Mouse (Mus musculus) left cerebral cortex, adult 9 months (tissue): ENCODE results near the gene Thra.

ENCODE experiments used
- DNase-seq, 2 experiments: peaks; one replicate each; pipeline ENCODE4 v3.0.0; 2022; ENCODE audit warnings: low spot score in 2 of 2

Gene Thra

GRCm38 (mm10) chr11:98744456-98745019 lies 4.1 kb downstream of the Thra start:
- DNase-seq, result no peak

GRCm38 (mm10) chr11:98745932-98746853 lies 5.8 kb downstream of the Thra start:
- no peak for DNase-seq

- DNase-seq, result peak; percentile 95 to 96
Observed at GRCm38 (mm10) chr11:98746855-98747693, 6.6 kb downstream of the Thra start.

GRCm38 (mm10) chr11:98747804-98748505 lies 7.5 kb downstream of the Thra start:
- no peak for DNase-seq

GRCm38 (mm10) chr11:98748506-98749416 lies 8.3 kb downstream of the Thra start:
- no peak for DNase-seq

GRCm38 (mm10) chr11:98749716-98750115 lies 9.3 kb downstream of the Thra start:
- DNase-seq, result no peak

- DNase-seq, result peak in 1 of 2 experiments; percentile 81
Observed at GRCm38 (mm10) chr11:98750351-98751201, 10.1 kb downstream of the Thra start.

- no peak for DNase-seq
Observed at GRCm38 (mm10) chr11:98751221-98751782, 10.9 kb downstream of the Thra start.

- no peak for DNase-seq
Observed at GRCm38 (mm10) chr11:98752562-98753140, 12.2 kb downstream of the Thra start.

- no peak for DNase-seq
Observed at GRCm38 (mm10) chr11:98753264-98753663, 12.8 kb downstream of the Thra start.

- no peak for DNase-seq
Observed at GRCm38 (mm10) chr11:98754151-98754620, 13.7 kb downstream of the Thra start.

GRCm38 (mm10) chr11:98754621-98755181 lies 14.3 kb downstream of the Thra start:
- DNase-seq, result peak in 1 of 2 experiments; percentile 62

- no peak for DNase-seq
Observed at GRCm38 (mm10) chr11:98755726-98756380, 15.4 kb downstream of the Thra start.

GRCm38 (mm10) chr11:98756711-98757110 lies 16.3 kb downstream of the Thra start:
- DNase-seq, result no peak

- DNase-seq, result no peak
Observed at GRCm38 (mm10) chr11:98761939-98762338, 21.5 kb downstream of the Thra start.

GRCm38 (mm10) chr11:98762756-98763501 lies 22.5 kb downstream of the Thra start:
- peak in 1 of 2 experiments; percentile 78 for DNase-seq

GRCm38 (mm10) chr11:98763502-98763861 lies 23.0 kb downstream of the Thra start:
- DNase-seq, result no peak
